Mouse (Mus musculus): ENCODE data around the gene Slc22a14.
A peak's percentile ranks its signal among the peaks of the same experiment; 100 is the strongest.
"Not testable (repeated sequence)": the region's sequence is repeated elsewhere in the genome, so short reads cannot be mapped to it uniquely, and the experiment has no call there.

The Slc22a14 gene

GRCm38 (mm10) chr9:119365284-119365683 lies at the start of gene Slc22a14:
Gene Slc22a14, minus strand, starts transcription at chr9:119365553.
- no peak for DNase-seq (ENCODE audit: low read depth)

GRCm38 (mm10) chr9:119409864-119410263 lies 44.5 kb upstream of the Slc22a14 start:
- no peak for DNase-seq (ENCODE audit: low read depth)

- DNase-seq (ENCODE audit: low read depth) = no peak
Observed at GRCm38 (mm10) chr9:119408898-119409664, 43.7 kb upstream of the Slc22a14 start.

GRCm38 (mm10) chr9:119407884-119408283 lies 42.5 kb upstream of the Slc22a14 start:
- DNase-seq (ENCODE audit: low read depth) = no peak

- DNase-seq (ENCODE audit: low read depth) = no peak
Observed at GRCm38 (mm10) chr9:119404090-119404489, 38.7 kb upstream of the Slc22a14 start.

GRCm38 (mm10) chr9:119403236-119403641 lies 37.9 kb upstream of the Slc22a14 start:
- no peak for DNase-seq (ENCODE audit: low read depth)

- no peak for DNase-seq (ENCODE audit: low read depth)
Observed at GRCm38 (mm10) chr9:119402253-119403235, 37.2 kb upstream of the Slc22a14 start.

GRCm38 (mm10) chr9:119401801-119402214 lies 36.5 kb upstream of the Slc22a14 start, which contains the start of gene Acvr2b:
Gene Acvr2b, plus strand, starts transcription at chr9:119402118.
- DNase-seq (ENCODE audit: low read depth) = peak; percentile 90

- no peak for DNase-seq (ENCODE audit: low read depth)
Observed at GRCm38 (mm10) chr9:119401351-119401750, 36.0 kb upstream of the Slc22a14 start.

GRCm38 (mm10) chr9:119394808-119395207 lies 29.5 kb upstream of the Slc22a14 start:
- DNase-seq (ENCODE audit: low read depth) = no peak

- DNase-seq (ENCODE audit: low read depth) = no peak
Observed at GRCm38 (mm10) chr9:119390214-119390613, 24.9 kb upstream of the Slc22a14 start.

GRCm38 (mm10) chr9:119388956-119389355 lies 23.6 kb upstream of the Slc22a14 start:
- DNase-seq (ENCODE audit: low read depth) = no peak

GRCm38 (mm10) chr9:119382603-119383002 lies 17.2 kb upstream of the Slc22a14 start:
- no peak for DNase-seq (ENCODE audit: low read depth)

- DNase-seq (ENCODE audit: low read depth) = no peak
Observed at GRCm38 (mm10) chr9:119378231-119378630, 12.9 kb upstream of the Slc22a14 start.

GRCm38 (mm10) chr9:119375556-119375955 lies 10.2 kb upstream of the Slc22a14 start:
- DNase-seq (ENCODE audit: low read depth) = no peak

- no peak for DNase-seq (ENCODE audit: low read depth)
Observed at GRCm38 (mm10) chr9:119375008-119375407, 9.7 kb upstream of the Slc22a14 start.

GRCm38 (mm10) chr9:119371251-119371650 lies 5.9 kb upstream of the Slc22a14 start:
- no peak for DNase-seq (ENCODE audit: low read depth)

GRCm38 (mm10) chr9:119370770-119371169 lies 5.4 kb upstream of the Slc22a14 start:
- DNase-seq (ENCODE audit: low read depth) = not testable (repeated sequence)

GRCm38 (mm10) chr9:119368367-119368766 lies 3.0 kb upstream of the Slc22a14 start:
- DNase-seq (ENCODE audit: low read depth) = no peak

- no peak for DNase-seq (ENCODE audit: low read depth)
Observed at GRCm38 (mm10) chr9:119363229-119363628, 2.1 kb downstream of the Slc22a14 start.

- no peak for DNase-seq (ENCODE audit: low read depth)
Observed at GRCm38 (mm10) chr9:119361416-119361815, 3.9 kb downstream of the Slc22a14 start.

GRCm38 (mm10) chr9:119358058-119358429 lies 7.3 kb downstream of the Slc22a14 start:
- DNase-seq (ENCODE audit: low read depth) = no peak
